Mouse (Mus musculus): ENCODE results near the gene Trmo. TPM values are rescaled to one million over a fixed set of nuclear protein-coding genes. Genes with fewer than 3 reads are reported as not detected.

Trmo gene
- polyA plus RNA-seq, 1 experiment from 2014 or later, result 10.4 TPM

GRCm38 (mm10) chr4:46344288-46344687 is 44.9 kb downstream of the Trmo start:
- Histone ChIP-seq H3K4me1 (peaks cover 43% of the 10 kb centered on the region), H3K9me3 (no peaks in the 10 kb centered on the region), H3K4me3 (peak overlapping the region; percentile 43), H3K27ac (no peak overlapping the region), H3K36me3 (replicated peaks) (no peaks in the 10 kb centered on the region), H3K27me3 (ENCODE audit: poor library complexity, severe bottlenecking) (peaks cover 100% of the 10 kb centered on the region)
- under 1% methylated on average over 51 of the region's 51 CpGs for WGBS
- peak; percentile 42 for DNase-seq (ENCODE audit: extremely low spot score, low spot score)

- Histone ChIP-seq H3K4me3 (peak within 1 kb of the TSS; percentile 43), H3K36me3 (replicated peaks) (no peaks in the 10 kb centered on the region), H3K27me3 (ENCODE audit: poor library complexity, severe bottlenecking) (peaks cover 100% of the 10 kb centered on the region), H3K27ac (no peak within 1 kb of the TSS), H3K4me1 (peaks cover 43% of the 10 kb centered on the region), H3K9me3 (no peaks in the 10 kb centered on the region)
- WGBS, result 2% methylated on average over 67 of the region's 70 CpGs
- peak; percentile 42 for DNase-seq (ENCODE audit: extremely low spot score, low spot score)
Observed at GRCm38 (mm10) chr4:46343596-46344260, 45.5 kb downstream of the Trmo start, which contains the start of gene Foxe1. Gene Foxe1, plus strand, starts transcription at chr4:46343609.

- Histone ChIP-seq H3K9me3 (no peaks in the 10 kb centered on the region), H3K27ac (no peak overlapping the region), H3K36me3 (replicated peaks) (no peaks in the 10 kb centered on the region), H3K4me3 (peak overlapping the region; percentile 22; the same call in 1 of the 2 replicates), H3K27me3 (ENCODE audit: poor library complexity, severe bottlenecking) (peaks cover 100% of the 10 kb centered on the region), H3K4me1 (peaks cover 46% of the 10 kb centered on the region)
- under 1% methylated on average over 28 of the region's 28 CpGs for WGBS
- DNase-seq (ENCODE audit: extremely low spot score, low spot score), result peak; percentile 59
Observed at GRCm38 (mm10) chr4:46342711-46343286, 46.4 kb downstream of the Trmo start.

- H3K4me3 ChIP-seq, result peak overlapping the region; percentile 22; the same call in 1 of the 2 replicates
- WGBS, result 7% methylated on average over 22 of the region's 22 CpGs
- no peaks in the 10 kb centered on the region for H3K9me3 ChIP-seq
- H3K36me3 ChIP-seq (replicated peaks), result no peaks in the 10 kb centered on the region
- H3K4me1 ChIP-seq, result peaks cover 40% of the 10 kb centered on the region
- DNase-seq (ENCODE audit: extremely low spot score, low spot score), result no peak
- H3K27ac ChIP-seq, result no peak overlapping the region
- H3K27me3 ChIP-seq (ENCODE audit: poor library complexity, severe bottlenecking), result peaks cover 100% of the 10 kb centered on the region
Observed at GRCm38 (mm10) chr4:46341831-46342680, 47.2 kb downstream of the Trmo start.

- WGBS, result under 1% methylated on average over 26 of the region's 26 CpGs
- no peak overlapping the region for H3K27ac ChIP-seq
- no peaks in the 10 kb centered on the region for H3K36me3 ChIP-seq (replicated peaks)
- peaks cover 98% of the 10 kb centered on the region for H3K27me3 ChIP-seq (ENCODE audit: poor library complexity, severe bottlenecking)
- peak; percentile 38 for DNase-seq (ENCODE audit: extremely low spot score, low spot score)
- H3K4me3 ChIP-seq, result no peak overlapping the region
- H3K4me1 ChIP-seq, result peaks cover 36% of the 10 kb centered on the region
- H3K9me3 ChIP-seq, result no peaks in the 10 kb centered on the region
Observed at GRCm38 (mm10) chr4:46339584-46339983, 49.7 kb downstream of the Trmo start.

GRCm38 (mm10) chr4:46339026-46339425 is 50.2 kb downstream of the Trmo start:
- Histone ChIP-seq H3K36me3 (replicated peaks) (no peaks in the 10 kb centered on the region), H3K27me3 (ENCODE audit: poor library complexity, severe bottlenecking) (peaks cover 97% of the 10 kb centered on the region), H3K4me3 (no peak overlapping the region), H3K27ac (no peak overlapping the region), H3K9me3 (no peaks in the 10 kb centered on the region), H3K4me1 (peaks cover 30% of the 10 kb centered on the region)
- DNase-seq (ENCODE audit: extremely low spot score, low spot score), result no peak
- 11% methylated on average over 10 of the region's 10 CpGs for WGBS

GRCm38 (mm10) chr4:46337990-46338389 is 51.2 kb downstream of the Trmo start:
- no peaks in the 10 kb centered on the region for H3K36me3 ChIP-seq (replicated peaks)
- H3K27me3 ChIP-seq (ENCODE audit: poor library complexity, severe bottlenecking), result peaks cover 97% of the 10 kb centered on the region
- no peaks in the 10 kb centered on the region for H3K9me3 ChIP-seq
- no peak overlapping the region for H3K4me3 ChIP-seq
- DNase-seq (ENCODE audit: extremely low spot score, low spot score), result no peak
- 0% methylated on average over 3 of the region's 3 CpGs for WGBS
- H3K4me1 ChIP-seq, result peaks cover 21% of the 10 kb centered on the region
- H3K27ac ChIP-seq, result no peak overlapping the region

GRCm38 (mm10) chr4:46335846-46336245 is 53.4 kb downstream of the Trmo start:
- peaks cover 80% of the 10 kb centered on the region for H3K27me3 ChIP-seq (ENCODE audit: poor library complexity, severe bottlenecking)
- peaks cover 11% of the 10 kb centered on the region; the same call in 1 of the 2 replicates for H3K4me1 ChIP-seq
- DNase-seq (ENCODE audit: extremely low spot score, low spot score), result no peak
- H3K36me3 ChIP-seq (replicated peaks), result no peaks in the 10 kb centered on the region
- H3K27ac ChIP-seq, result no peak overlapping the region
- WGBS, result 32% methylated on average over 1 of the region's 1 CpGs
- H3K4me3 ChIP-seq, result no peak overlapping the region
- H3K9me3 ChIP-seq, result no peaks in the 10 kb centered on the region

GRCm38 (mm10) chr4:46328906-46329305 is 60.3 kb downstream of the Trmo start:
- no peak overlapping the region for H3K27ac ChIP-seq
- 38% methylated on average over 3 of the region's 3 CpGs for whole genome bisulfite sequencing

More at GRCm38 (mm10) chr4:46328906-46329305, 60.3 kb downstream of the Trmo start:
- Histone ChIP-seq H3K9me3 (no peaks in the 10 kb centered on the region), H3K36me3 (replicated peaks) (no peaks in the 10 kb centered on the region), H3K27me3 (ENCODE audit: poor library complexity, severe bottlenecking) (peaks cover 29% of the 10 kb centered on the region; the same call in 1 of the 2 replicates), H3K4me3 (no peak overlapping the region), H3K4me1 (peaks cover 9% of the 10 kb centered on the region)
- no peak for DNase-seq (ENCODE audit: extremely low spot score, low spot score)

Other genes with a start within 250 kb of the Trmo start
- 19.8 and 21.1 TPM in 2 replicates for gene Xpa, start 193.1 kb downstream of the Trmo start, polyA plus RNA-seq (2016; fragmentation: Nextera tagmentation; extraction: Ambion mirVana)
- gene Foxe1, start 45.8 kb downstream of the Trmo start, polyA plus RNA-seq (2016; fragmentation: Nextera tagmentation; extraction: Ambion mirVana), result 0.05 TPM in 1 of 2 replicates, not detected in the other
- gene Hemgn, start 24.1 kb upstream of the Trmo start, polyA plus RNA-seq (2016; fragmentation: Nextera tagmentation; extraction: Ambion mirVana), result 13.8 and 19.7 TPM in 2 replicates
- gene Anp32b, start 61.5 kb upstream of the Trmo start, polyA plus RNA-seq (2016; fragmentation: Nextera tagmentation; extraction: Ambion mirVana), result 424 and 464 TPM in 2 replicates
- 75.7 and 77.5 TPM in 2 replicates for gene Nans, start 99.8 kb upstream of the Trmo start, polyA plus RNA-seq (2016; fragmentation: Nextera tagmentation; extraction: Ambion mirVana)
- gene Trim14, start 146.7 kb upstream of the Trmo start, polyA plus RNA-seq (2016; fragmentation: Nextera tagmentation; extraction: Ambion mirVana), result 0.43 and 0.84 TPM in 2 replicates
- gene Coro2a, start 212.8 kb upstream of the Trmo start, polyA plus RNA-seq (2016; fragmentation: Nextera tagmentation; extraction: Ambion mirVana), result 2.1 and 2.8 TPM in 2 replicates